In genomic region chr1:191299215-191299942, GRCm38 (mm10) we compare ENCODE assay signal across 8 mouse cellular contexts. TPM values are rescaled to one million over a fixed set of nuclear protein-coding genes. Genes with fewer than 3 reads are reported as not detected.
DNase-seq lines count a peak whose midpoint lies in the region; ATAC-seq and TF ChIP-seq lines count a peak whose summit lies in the region.

No protein-coding gene starts in this region.

- no peak overlapping the region for H3K4me2 ChIP-seq in hindbrain, embryonic 14.5 days (replicated peaks)
- no peak overlapping the region for H3K4me2 ChIP-seq in limb, embryonic 12.5 days

- DNase-seq in hindbrain, embryonic 10.5 days (ENCODE audit: low spot score), result peak; percentile 35
- DNase-seq in hindbrain, embryonic 14.5 days (ENCODE audit: low spot score), result no peak
- peak; percentile 82 for DNase-seq in heart, embryonic 10.5 days (ENCODE audit: low spot score)
- DNase-seq in skeletal muscle tissue, adult 2 months (ENCODE audit: low read depth, low spot score), result peak; percentile 58

- no peak overlapping the region for H3K4me3 ChIP-seq in hindbrain, embryonic 10.5 days
- H3K4me3 ChIP-seq in hindbrain, embryonic 14.5 days (replicated peaks; ENCODE audit: low read length), result no peak overlapping the region
- H3K4me3 ChIP-seq in C2C12 (ENCODE audit: insufficient read depth, poor library complexity, severe bottlenecking), result no peak overlapping the region
- H3K4me3 ChIP-seq in bone marrow, adult 2 months (replicated peaks; ENCODE audit: control insufficient read depth, low read depth, low read length), result no peak overlapping the region
- no peak overlapping the region for H3K4me3 ChIP-seq in heart, embryonic 10.5 days
- no peak overlapping the region for H3K4me3 ChIP-seq in limb, embryonic 12.5 days (replicated peaks)

- no peak for TF ChIP-seq POLR2A in bone marrow, adult 2 months (IDR thresholded peaks at IDR 0.05; ENCODE audit: borderline replicate concordance, control insufficient read depth, low read depth, low read length)

- no peak for ATAC-seq in hindbrain, embryonic 14.5 days (ENCODE audit: low FRiP score)
- ATAC-seq in limb, embryonic 12.5 days (ENCODE audit: insufficient number of reproducible peaks, insufficient read depth, low FRiP score, low TSS enrichment, low read depth), result 0 out of 2 replicates have a peak, but pooled peaks have one; percentile 12
- ATAC-seq in monocyte, adult 5-6 weeks (replicated peaks; ENCODE audit: insufficient number of reproducible peaks, low FRiP score, low TSS enrichment, poor library complexity, severe bottlenecking), result no peak

- H3K79me2 ChIP-seq in C2C12 (ENCODE audit: control insufficient read depth, insufficient read depth), result no peaks in the 10 kb centered on the region

- H3ac ChIP-seq in C2C12 (ENCODE audit: control insufficient read depth, insufficient read length, low read depth), result no peak overlapping the region

- H3K9ac ChIP-seq in hindbrain, embryonic 14.5 days, result no peak overlapping the region
- H3K9ac ChIP-seq in limb, embryonic 12.5 days (replicated peaks), result no peak overlapping the region

- H3K4me1 ChIP-seq in hindbrain, embryonic 10.5 days (replicated peaks), result peaks cover 13% of the 10 kb centered on the region
- H3K4me1 ChIP-seq in hindbrain, embryonic 14.5 days (replicated peaks; ENCODE audit: control insufficient read depth, insufficient read depth, low read length), result no peaks in the 10 kb centered on the region
- H3K4me1 ChIP-seq in bone marrow, adult 2 months (ENCODE audit: control insufficient read depth, insufficient read depth, low read length), result no peaks in the 10 kb centered on the region
- peaks cover 42% of the 10 kb centered on the region for H3K4me1 ChIP-seq in heart, embryonic 10.5 days
- H3K4me1 ChIP-seq in limb, embryonic 12.5 days (replicated peaks), result 0 out of 2 replicates have a peak, but pooled peaks cover 5% of the 10 kb centered on the region

- 55% methylated on average over 11 of the region's 11 CpGs for WGBS in hindbrain, embryonic 10.5 days
- 52% methylated on average over 11 of the region's 11 CpGs for WGBS in hindbrain, embryonic 14.5 days
- 54% methylated on average over 11 of the region's 11 CpGs for WGBS in bone marrow, adult 2 months
- WGBS in heart, embryonic 10.5 days, result 30% methylated on average over 11 of the region's 11 CpGs
- WGBS in limb, embryonic 12.5 days, result 45% methylated on average over 11 of the region's 11 CpGs

- H3K79me3 ChIP-seq in C2C12 (ENCODE audit: low read depth), result no peaks in the 10 kb centered on the region

- H3K36me3 ChIP-seq in hindbrain, embryonic 10.5 days, result no peaks in the 10 kb centered on the region
- no peaks in the 10 kb centered on the region for H3K36me3 ChIP-seq in hindbrain, embryonic 14.5 days (replicated peaks; ENCODE audit: control insufficient read depth, insufficient read depth)
- no peaks in the 10 kb centered on the region for H3K36me3 ChIP-seq in C2C12 (ENCODE audit: control insufficient read depth, insufficient read depth)
- no peaks in the 10 kb centered on the region for H3K36me3 ChIP-seq in heart, embryonic 10.5 days
- H3K36me3 ChIP-seq in limb, embryonic 12.5 days, result no peaks in the 10 kb centered on the region

- H3K27ac ChIP-seq in hindbrain, embryonic 10.5 days, result no peak overlapping the region
- H3K27ac ChIP-seq in hindbrain, embryonic 14.5 days, result no peak overlapping the region
- no peak overlapping the region for H3K27ac ChIP-seq in bone marrow, adult 2 months (ENCODE audit: control insufficient read depth, insufficient read depth, low read depth, low read length, poor library complexity)
- H3K27ac ChIP-seq in heart, embryonic 10.5 days, result peak overlapping the region; percentile 63
- no peak overlapping the region for H3K27ac ChIP-seq in limb, embryonic 12.5 days

- no peaks in the 10 kb centered on the region for H3K9me3 ChIP-seq in hindbrain, embryonic 10.5 days
- no peaks in the 10 kb centered on the region for H3K9me3 ChIP-seq in hindbrain, embryonic 14.5 days (ENCODE audit: control insufficient read depth, low read length)
- no peaks in the 10 kb centered on the region for H3K9me3 ChIP-seq in heart, embryonic 10.5 days
- no peaks in the 10 kb centered on the region for H3K9me3 ChIP-seq in limb, embryonic 12.5 days

- TF ChIP-seq CTCF in C2C12 (IDR thresholded peaks at IDR 0.05; ENCODE audit: control insufficient read depth, insufficient read depth, insufficient read length), result peak; percentile 59
- TF ChIP-seq CTCF in bone marrow, adult 2 months (IDR thresholded peaks at IDR 0.05; ENCODE audit: control insufficient read depth, insufficient read depth, low read length), result peak; percentile 61

- H3K27me3 ChIP-seq in hindbrain, embryonic 10.5 days (ENCODE audit: insufficient read depth, poor library complexity, severe bottlenecking), result no peaks in the 10 kb centered on the region
- H3K27me3 ChIP-seq in hindbrain, embryonic 14.5 days (ENCODE audit: control insufficient read depth, insufficient read depth, low read length), result no peaks in the 10 kb centered on the region
- H3K27me3 ChIP-seq in C2C12 (ENCODE audit: control insufficient read depth, insufficient read depth, insufficient read length), result no peaks in the 10 kb centered on the region
- H3K27me3 ChIP-seq in heart, embryonic 10.5 days (ENCODE audit: insufficient read depth, poor library complexity, severe bottlenecking), result no peaks in the 10 kb centered on the region
- H3K27me3 ChIP-seq in limb, embryonic 12.5 days, result no peaks in the 10 kb centered on the region

TF ChIP-seq in C2C12, 6 proteins besides CTCF, POLR2A, EP300 and RAD21:
- TF ChIP-seq MYOG (IDR thresholded peaks at IDR 0.05; ENCODE audit: control insufficient read depth, extremely low read depth, insufficient read length) (no peak), MAX (IDR thresholded peaks at IDR 0.05) (no peak), FOSL1 (IDR thresholded peaks at IDR 0.05; ENCODE audit: insufficient read depth, low read length, poor library complexity, severe bottlenecking) (no peak), CEBPB (IDR thresholded peaks at IDR 0.05; ENCODE audit: low read depth) (no peak), USF1 (IDR thresholded peaks at IDR 0.05; ENCODE audit: low read depth) (no peak), MYOD1 (IDR thresholded peaks at IDR 0.05; ENCODE audit: control insufficient read depth, insufficient read length, low read depth) (peak; percentile 54)

RNA-seq across cellular contexts. Expression of gene Nenf, which starts 18.6 kb away (rescaled TPM):
- polyA plus RNA-seq in hindbrain, embryonic 10.5 days (2016; fragmentation: Nextera tagmentation; extraction: Ambion mirVana), result 58.6 and 75.5 TPM in 2 replicates
- polyA plus RNA-seq in hindbrain, embryonic 14.5 days (2014; fragmentation: Nextera tagmentation; extraction: Ambion mirVana), result 161 and 166 TPM in 2 replicates
- 98.5 TPM for polyA plus RNA-seq in C2C12 (2012; fragmentation: generic; extraction: Trizol)
- polyA plus RNA-seq in bone marrow, adult 2 months (2011; ENCODE audit: insufficient read depth, insufficient read length, low replicate concordance, missing spikeins), result 59.5 and 79.3 TPM in 2 replicates
- polyA plus RNA-seq in heart, embryonic 10.5 days (2016; fragmentation: Nextera tagmentation; extraction: Ambion mirVana), result 78.2 and 78.6 TPM in 2 replicates
- 73.0 and 77.6 TPM in 2 replicates for polyA plus RNA-seq in limb, embryonic 12.5 days (2016; fragmentation: Nextera tagmentation; extraction: Ambion mirVana)
- 1.9 to 4.4 TPM (median 2.5 TPM) in 3 replicates for total RNA-seq in monocyte, adult 5-6 weeks (2017)

RNA-seq across cellular contexts. Expression of gene Tmem206, which starts 26.3 kb away (rescaled TPM):
- 30.5 and 36.6 TPM in 2 replicates for polyA plus RNA-seq in hindbrain, embryonic 10.5 days (2016; fragmentation: Nextera tagmentation; extraction: Ambion mirVana)
- polyA plus RNA-seq in hindbrain, embryonic 14.5 days (2014; fragmentation: Nextera tagmentation; extraction: Ambion mirVana), result 35.9 and 38.0 TPM in 2 replicates
- 9.8 TPM for polyA plus RNA-seq in C2C12 (2012; fragmentation: generic; extraction: Trizol)
- 4.9 and 8.3 TPM in 2 replicates for polyA plus RNA-seq in bone marrow, adult 2 months (2011; ENCODE audit: insufficient read depth, insufficient read length, low replicate concordance, missing spikeins)
- 17.0 and 18.8 TPM in 2 replicates for polyA plus RNA-seq in heart, embryonic 10.5 days (2016; fragmentation: Nextera tagmentation; extraction: Ambion mirVana)
- polyA plus RNA-seq in limb, embryonic 12.5 days (2016; fragmentation: Nextera tagmentation; extraction: Ambion mirVana), result 22.8 and 23.8 TPM in 2 replicates
- 5.8 to 12.5 TPM (median 10.7 TPM) in 3 replicates for total RNA-seq in monocyte, adult 5-6 weeks (2017)
